Mouse (Mus musculus): ENCODE measurements around the gene Pou2f1. TPM values are rescaled to one million over a fixed set of nuclear protein-coding genes. Genes with fewer than 3 reads are reported as not detected.
"Not testable (repeated sequence)": the region's sequence is repeated elsewhere in the genome, so short reads cannot be mapped to it uniquely, and the experiment has no call there.

The Pou2f1 gene
- total RNA-seq, 4 experiments from 2014 or later: 7.4 to 8.9 (median 7.9) TPM

- DNase-seq (ENCODE audit: low spot score in 2 of 2): peak; percentile 92 to 93
Measured at GRCm38 (mm10) chr1:166003181-166004022, 924 bp upstream of the Pou2f1 start.

GRCm38 (mm10) chr1:166001904-166002489 lies 481 bp downstream of the Pou2f1 start:
- no peak for DNase-seq (ENCODE audit: low spot score in 2 of 2)

DNA sequence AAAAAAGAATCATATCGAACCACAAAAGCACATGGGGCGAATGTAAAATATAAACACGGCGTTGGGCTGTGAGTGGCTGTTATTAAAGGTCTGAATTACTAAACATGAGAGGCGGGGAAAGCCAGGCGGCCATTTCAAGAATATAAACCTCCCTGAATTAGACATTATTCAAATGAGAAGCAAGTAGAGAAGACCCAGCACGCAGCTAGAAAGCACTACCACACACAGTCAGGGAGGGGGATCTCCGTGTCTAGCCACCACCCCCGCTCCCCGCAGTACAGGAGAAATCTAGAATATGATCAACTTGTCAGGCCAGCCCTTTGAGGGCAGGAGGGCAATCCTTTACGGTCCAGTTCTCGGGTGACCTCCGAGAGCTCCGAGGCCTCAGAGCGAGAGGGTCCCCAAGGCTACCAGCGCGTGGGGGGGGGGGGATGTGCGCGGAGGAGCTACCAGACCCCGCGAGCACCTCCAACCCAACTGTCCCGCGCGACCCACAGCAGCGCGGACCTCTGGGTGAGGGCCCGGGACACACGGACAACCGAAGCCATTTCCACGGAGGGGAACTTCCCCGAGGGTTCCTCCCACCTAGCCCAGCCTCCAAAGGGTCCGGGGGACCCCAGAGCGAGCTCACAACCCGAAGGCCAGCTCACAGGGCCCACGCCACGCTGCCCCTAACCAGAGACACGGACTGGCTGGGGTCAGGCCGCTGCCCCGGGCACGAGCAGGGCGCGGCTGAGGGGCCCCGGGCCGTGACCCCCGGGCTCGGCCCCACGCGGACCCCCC lies 1.2 kb downstream of the Pou2f1 start:
- peak; percentile 6 to 17 for DNase-seq (ENCODE audit: low spot score in 2 of 2)

DNA sequence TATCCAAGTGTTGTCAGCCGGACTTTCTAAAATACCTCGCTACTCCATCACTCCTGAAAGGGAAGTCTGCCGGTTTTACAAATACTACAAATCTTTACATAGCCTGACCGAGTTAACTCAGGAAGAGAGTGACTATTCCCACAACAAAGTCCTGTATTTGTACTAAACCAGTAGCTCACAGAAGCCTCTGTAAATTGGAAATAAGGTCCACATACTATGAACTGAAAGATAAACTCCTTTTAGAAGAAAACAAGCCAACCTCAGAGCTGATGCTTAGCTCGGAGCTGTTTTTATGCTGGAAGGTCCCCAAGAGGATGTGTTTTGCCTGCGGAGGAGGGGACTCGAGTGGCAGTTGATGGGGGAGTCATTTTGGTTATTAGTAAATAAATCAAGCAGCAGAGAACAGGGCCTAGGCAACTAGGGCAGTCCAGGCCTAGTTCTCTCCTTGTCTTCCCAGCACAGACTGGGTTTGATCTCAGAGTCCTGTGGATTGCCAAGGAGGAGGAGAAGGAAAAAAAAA lies 1.8 kb downstream of the Pou2f1 start:
- DNase-seq (ENCODE audit: low spot score in 2 of 2): no peak

- DNase-seq (ENCODE audit: low spot score in 2 of 2): no peak
Measured at GRCm38 (mm10) chr1:165999709-166000108, 2.8 kb downstream of the Pou2f1 start.

DNA sequence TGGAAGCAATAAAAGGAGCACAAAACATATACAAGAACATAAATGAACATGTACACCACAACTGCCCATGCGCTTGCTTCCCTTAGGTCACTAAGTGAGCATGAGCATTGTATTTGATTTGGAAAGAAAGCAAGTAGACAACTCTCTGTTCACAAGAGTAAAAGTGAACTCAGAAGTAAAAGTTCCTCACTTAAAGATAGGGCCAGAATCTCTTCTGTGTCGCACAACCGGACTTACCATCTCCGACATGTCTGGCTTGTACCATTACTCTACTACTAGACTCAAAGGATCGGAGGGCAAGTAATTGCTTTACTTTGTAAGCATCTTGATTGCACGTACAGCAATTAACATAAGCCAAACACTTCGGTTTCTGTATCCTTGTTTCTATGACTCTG lies 6.8 kb downstream of the Pou2f1 start:
- no peak for DNase-seq (ENCODE audit: low spot score in 2 of 2)

DNA sequence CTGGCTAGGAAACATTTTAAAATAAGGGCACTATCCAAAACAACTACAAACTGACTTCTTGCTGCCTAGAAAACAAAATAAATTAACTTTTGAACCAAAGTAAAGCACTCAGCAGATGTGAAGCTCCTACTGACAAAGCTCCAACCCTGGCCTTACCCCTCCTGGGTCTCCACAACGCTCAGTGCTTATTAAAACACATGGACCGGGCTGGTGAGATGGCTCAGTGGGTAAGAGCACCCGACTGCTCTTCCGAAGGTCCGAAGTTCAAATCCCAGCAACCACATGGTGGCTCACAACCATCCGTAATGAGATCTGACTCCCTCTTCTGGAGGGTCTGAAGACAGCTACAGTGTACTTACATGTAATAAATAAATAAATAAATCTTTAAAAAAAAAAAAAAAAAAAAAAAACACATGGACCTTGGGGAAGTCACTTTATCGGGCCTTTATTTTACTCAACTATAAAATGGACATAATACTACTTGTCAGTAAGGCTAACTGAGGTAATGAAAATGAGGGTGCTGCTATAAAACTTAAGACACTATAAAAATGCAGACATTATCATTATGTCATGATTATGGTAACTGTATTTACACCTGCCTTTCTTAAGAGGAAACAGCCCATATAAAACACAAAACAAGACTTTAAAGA lies 7.3 kb downstream of the Pou2f1 start:
- not testable (repeated sequence) for DNase-seq (ENCODE audit: low spot score in 2 of 2)

DNA sequence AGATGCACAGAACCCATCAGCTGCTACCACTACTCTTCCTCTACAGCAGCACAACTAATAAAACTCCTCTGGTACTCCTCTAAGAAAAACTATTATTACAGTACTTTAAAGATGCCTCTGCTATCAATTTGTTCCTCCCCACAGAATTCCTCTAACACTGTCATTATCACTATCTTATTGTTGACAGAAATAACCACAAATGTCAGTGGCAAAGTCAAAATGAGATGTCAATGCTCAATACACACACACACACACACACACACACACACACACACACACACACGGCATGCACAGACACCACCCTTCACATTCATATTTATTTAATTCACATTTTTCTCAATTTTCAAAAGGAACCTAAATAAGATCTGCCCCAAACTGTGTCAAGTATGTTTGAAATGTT lies 8.2 kb downstream of the Pou2f1 start:
- DNase-seq (ENCODE audit: low spot score in 2 of 2): no peak

- DNase-seq (ENCODE audit: low spot score in 2 of 2): no peak
Measured at GRCm38 (mm10) chr1:165993270-165994156, 9.0 kb downstream of the Pou2f1 start.

GRCm38 (mm10) chr1:165988536-165988935 lies 13.9 kb downstream of the Pou2f1 start:
- no peak for DNase-seq (ENCODE audit: low spot score in 2 of 2)

- no peak for DNase-seq (ENCODE audit: low spot score in 2 of 2)
Measured at GRCm38 (mm10) chr1:165988072-165988471, 14.4 kb downstream of the Pou2f1 start.

DNA sequence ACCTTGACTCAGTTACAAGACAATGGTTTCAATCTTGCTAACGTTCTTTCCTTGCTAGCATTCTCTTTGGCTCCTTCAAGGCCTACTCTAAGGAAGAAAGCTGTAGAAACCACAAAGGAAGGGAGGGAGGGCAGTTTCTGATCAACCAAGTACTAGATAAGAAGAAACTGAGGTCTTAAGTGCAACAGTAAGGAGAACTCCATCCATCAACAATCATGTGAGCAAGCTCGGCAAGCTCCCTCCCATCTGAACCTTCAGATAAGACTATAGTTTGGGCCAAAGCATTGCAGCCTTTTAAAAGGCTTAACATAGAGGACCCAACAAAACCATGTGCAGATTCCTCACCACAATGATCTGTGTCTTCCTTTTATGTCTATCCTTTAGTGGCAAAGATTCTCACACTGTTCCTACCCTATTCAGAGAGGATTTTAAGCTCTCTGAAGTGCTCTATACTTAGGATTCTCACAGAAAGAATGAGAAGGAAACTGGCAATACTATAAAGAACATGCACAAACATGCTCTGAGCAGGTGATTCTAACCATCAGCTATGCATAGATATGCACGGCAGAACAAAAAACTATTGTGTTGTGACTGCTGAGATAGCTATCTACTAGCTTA lies 16.6 kb downstream of the Pou2f1 start:
- DNase-seq (ENCODE audit: low spot score in 2 of 2): no peak

- DNase-seq (ENCODE audit: low spot score in 2 of 2): no peak
Measured at GRCm38 (mm10) chr1:165985186-165985585, 17.3 kb downstream of the Pou2f1 start.

DNA sequence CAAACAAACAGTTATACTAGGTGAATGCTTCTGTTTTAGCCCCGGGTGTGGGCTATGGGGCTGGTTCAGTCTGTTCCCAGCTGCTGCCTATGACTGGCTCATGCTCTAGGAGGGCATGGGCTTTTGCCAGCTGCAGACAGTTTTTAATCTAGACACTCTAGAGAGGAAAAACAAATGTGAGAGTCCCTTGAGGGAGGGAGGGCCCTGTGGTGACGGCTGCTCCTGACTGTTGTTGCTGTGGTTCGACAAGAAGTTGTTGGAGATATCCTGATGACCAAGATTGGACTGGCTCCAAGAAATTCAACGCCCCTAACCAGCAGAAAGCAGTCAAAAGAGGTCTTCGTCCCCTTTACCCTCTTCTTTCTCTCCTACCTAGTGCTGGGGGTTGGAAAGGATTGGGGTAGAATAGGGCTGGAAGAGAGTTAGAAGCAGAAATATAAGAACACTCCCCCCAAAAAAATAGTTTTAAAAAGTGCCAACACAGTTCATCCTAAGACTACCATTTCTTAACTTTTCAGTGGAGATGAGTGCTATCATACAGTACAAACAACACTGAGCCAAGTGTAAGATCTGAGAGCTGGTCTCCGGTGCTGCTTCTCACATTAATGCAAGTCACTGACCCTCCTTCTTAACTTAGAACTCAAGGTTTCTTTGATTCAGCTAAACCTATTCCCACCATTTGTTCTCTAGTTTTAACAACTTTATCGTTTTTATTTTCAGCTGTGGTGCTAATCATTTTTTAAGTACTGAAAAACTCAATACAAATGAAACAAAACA lies 25.6 kb downstream of the Pou2f1 start:
- peak in 1 of 2 experiments; percentile 3 for DNase-seq (ENCODE audit: low spot score in 2 of 2)

DNA sequence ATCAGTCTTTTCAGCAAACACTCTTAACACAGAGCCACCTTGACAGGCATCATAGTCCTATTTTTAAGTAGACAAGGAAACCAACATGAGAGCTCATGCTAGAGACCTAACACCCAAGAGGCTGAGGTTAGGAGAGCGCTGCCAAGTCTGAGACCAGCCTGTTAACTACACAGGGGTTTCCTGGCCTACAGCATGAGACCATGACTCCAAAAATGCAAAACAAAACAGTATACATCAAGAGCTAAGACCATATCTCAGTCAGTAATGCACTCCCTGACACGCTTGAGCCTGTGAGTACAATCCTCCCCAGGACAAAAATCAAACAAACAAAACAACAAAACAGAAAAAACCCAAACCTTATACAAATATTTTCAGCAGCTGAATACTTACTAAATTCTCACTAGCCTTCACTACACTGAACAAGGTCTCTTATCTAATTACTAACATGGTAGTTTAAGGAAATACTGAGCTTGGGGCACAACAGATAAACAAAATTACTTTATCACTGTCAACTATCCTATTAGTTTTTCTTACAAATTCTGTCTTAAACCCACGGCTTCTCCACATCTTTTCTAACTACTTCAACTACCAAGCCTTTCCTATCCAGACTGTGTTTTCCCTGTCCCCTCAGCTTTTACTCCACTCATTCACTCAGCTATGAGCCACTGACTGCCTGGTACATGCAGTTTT lies 33.3 kb downstream of the Pou2f1 start:
- DNase-seq (ENCODE audit: low spot score in 2 of 2): no peak

DNA sequence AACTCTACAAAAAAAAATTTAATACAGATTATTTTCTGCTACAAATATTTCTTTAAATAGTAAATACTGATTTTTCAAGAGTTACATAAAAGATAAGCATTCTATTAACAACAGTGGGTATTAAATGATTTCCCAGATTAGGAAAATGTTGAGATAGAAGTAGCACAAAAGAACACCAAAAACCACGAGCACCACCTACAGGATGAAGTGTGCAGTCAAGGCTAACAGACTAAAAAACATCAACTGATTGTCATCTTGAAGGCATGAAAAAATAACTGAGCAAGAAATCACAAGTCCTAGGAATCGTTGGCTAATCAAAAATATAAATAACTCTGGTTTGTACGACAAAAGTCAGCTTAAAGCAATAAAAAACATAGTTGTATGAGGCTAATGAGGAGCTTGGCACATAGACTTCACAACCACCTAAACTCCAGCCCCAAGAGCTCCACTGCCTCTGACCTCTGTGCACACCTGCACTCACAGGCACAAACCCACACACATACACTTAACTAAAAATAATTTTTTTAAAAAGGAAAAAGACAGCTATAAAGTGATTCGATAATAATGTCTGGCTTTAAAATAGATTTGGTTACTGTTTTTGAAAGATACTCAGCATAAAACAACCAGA lies 35.3 kb downstream of the Pou2f1 start:
- peak in 1 of 2 experiments; percentile 9 for DNase-seq (ENCODE audit: low spot score in 2 of 2)

DNA sequence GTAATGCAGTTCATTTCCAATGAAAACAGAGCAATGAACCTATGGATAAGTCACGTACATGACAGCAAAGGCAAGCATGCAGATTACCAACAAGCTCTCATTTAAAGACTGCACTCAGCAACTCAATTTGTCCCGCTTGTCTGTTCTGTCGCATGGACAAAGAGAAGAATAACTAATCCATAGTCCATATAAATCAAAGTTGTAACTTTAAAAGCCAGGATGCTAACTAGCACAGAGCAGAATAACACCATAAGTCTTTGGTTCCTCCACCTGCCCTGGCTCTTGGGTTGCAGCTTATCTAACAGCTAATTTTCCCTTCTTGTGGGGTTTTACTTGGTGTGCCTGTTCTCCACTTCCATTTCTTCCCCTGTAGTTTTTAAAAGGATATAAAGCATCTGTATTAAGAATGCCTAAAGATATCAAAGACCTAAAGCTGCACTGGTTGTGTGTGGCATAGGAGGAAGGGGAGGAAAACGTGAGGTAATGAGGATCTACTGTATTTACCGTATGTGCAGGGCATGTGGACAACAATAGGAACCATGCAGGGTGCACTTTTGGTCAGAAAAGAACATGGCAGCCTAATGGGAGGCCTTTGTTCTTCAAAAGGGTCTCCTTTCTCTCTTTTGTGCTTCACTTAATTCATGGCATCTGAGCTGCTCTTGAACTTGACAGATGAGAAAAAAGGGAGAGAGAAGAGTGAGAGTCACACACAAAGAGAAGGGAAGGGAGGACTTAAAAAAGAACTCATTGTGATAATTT lies 36.1 kb downstream of the Pou2f1 start:
- DNase-seq (ENCODE audit: low spot score in 2 of 2): no peak

Measured in gastrocnemius, adult 8-10 months (tissue).